Mouse (Mus musculus) forebrain, embryonic 10.5 days (tissue): ENCODE results near the gene Lekr1. TPM values are rescaled to one million over a fixed set of nuclear protein-coding genes. Genes with fewer than 3 reads are reported as not detected.
"Not testable (repeated sequence)": the region's sequence is repeated elsewhere in the genome, so short reads cannot be mapped to it uniquely, and the experiment has no call there.

Source experiments
- DNase-seq: peaks from one replicate; pipeline ENCODE4 v3.0.0-alpha.2; 2017; ENCODE audit warnings: low spot score; ENCODE audit errors: extremely low spot score
- H3K27ac ChIP-seq: fragments of 300-500 bp; sonication (generic); 2 replicates; pipeline ENCODE4 v1.5.1; 2016; ENCODE audit warnings: mild to moderate bottlenecking
- H3K27me3 ChIP-seq: fragments of 300-500 bp; sonication (generic); 2 replicates; pipeline ENCODE4 v1.6.1; 2016; ENCODE audit warnings: mild to moderate bottlenecking; ENCODE audit not compliant: poor library complexity, severe bottlenecking
- H3K36me3 ChIP-seq: fragments of 300-500 bp; sonication (generic); replicated peaks from 2 replicates; pipeline ENCODE4 v1.6.1; 2016; ENCODE audit warnings: mild to moderate bottlenecking, moderate library complexity
- H3K4me1 ChIP-seq: fragments of 300-500 bp; sonication (generic); 2 replicates; pipeline ENCODE4 v1.6.1; 2016
- H3K4me3 ChIP-seq: fragments of 300-500 bp; sonication (generic); 2 replicates; pipeline ENCODE4 v1.5.1; 2016; ENCODE audit warnings: mild to moderate bottlenecking, moderate library complexity
- H3K9me3 ChIP-seq: fragments of 300-500 bp; sonication (generic); 2 replicates; pipeline ENCODE4 v1.6.1; 2016; ENCODE audit warnings: mild to moderate bottlenecking, moderate library complexity
- WGBS: fragments of 180-500 bp; shearing (Covaris S2); methylation state at CpG from one replicate; pipeline ENCODE4 v1.1.7; 2016; 5-methylcytosine and 5-hydroxymethylcytosine counted together
- polyA plus RNA-seq: library from polyadenylated mRNA; unstranded; fragments of >200 nt; fragmentation: Nextera tagmentation; extraction: Ambion mirVana; gene quantifications from 2 replicates; pipeline ENCODE4 v1.2.1, GENCODE M21; 2016

The Lekr1 gene
- polyA plus RNA-seq, 1 experiment from 2014 or later = 4.6 TPM

- Histone ChIP-seq H3K4me3 (no peak overlapping the region), H3K36me3 (no peaks in the 10 kb centered on the region), H3K4me1 (no peaks in the 10 kb centered on the region), H3K27me3 (no peaks in the 10 kb centered on the region), H3K9me3 (no peaks in the 10 kb centered on the region), H3K27ac (no peak overlapping the region)
- no peak for DNase-seq
- 88% methylated on average over 4 of the region's 4 CpGs for WGBS
Observed at GRCm38 (mm10) chr3:65737816-65738215, 71.8 kb downstream of the Lekr1 start.

- 47% methylated on average over 4 of the region's 4 CpGs for WGBS
- H3K27ac ChIP-seq = no peak overlapping the region
- no peaks in the 10 kb centered on the region for H3K9me3 ChIP-seq
- DNase-seq = no peak
- no peaks in the 10 kb centered on the region for H3K36me3 ChIP-seq
- H3K4me3 ChIP-seq = no peak overlapping the region
- no peaks in the 10 kb centered on the region for H3K4me1 ChIP-seq
- H3K27me3 ChIP-seq = no peaks in the 10 kb centered on the region
Observed at GRCm38 (mm10) chr3:65744936-65745335, 78.9 kb downstream of the Lekr1 start.

DNA sequence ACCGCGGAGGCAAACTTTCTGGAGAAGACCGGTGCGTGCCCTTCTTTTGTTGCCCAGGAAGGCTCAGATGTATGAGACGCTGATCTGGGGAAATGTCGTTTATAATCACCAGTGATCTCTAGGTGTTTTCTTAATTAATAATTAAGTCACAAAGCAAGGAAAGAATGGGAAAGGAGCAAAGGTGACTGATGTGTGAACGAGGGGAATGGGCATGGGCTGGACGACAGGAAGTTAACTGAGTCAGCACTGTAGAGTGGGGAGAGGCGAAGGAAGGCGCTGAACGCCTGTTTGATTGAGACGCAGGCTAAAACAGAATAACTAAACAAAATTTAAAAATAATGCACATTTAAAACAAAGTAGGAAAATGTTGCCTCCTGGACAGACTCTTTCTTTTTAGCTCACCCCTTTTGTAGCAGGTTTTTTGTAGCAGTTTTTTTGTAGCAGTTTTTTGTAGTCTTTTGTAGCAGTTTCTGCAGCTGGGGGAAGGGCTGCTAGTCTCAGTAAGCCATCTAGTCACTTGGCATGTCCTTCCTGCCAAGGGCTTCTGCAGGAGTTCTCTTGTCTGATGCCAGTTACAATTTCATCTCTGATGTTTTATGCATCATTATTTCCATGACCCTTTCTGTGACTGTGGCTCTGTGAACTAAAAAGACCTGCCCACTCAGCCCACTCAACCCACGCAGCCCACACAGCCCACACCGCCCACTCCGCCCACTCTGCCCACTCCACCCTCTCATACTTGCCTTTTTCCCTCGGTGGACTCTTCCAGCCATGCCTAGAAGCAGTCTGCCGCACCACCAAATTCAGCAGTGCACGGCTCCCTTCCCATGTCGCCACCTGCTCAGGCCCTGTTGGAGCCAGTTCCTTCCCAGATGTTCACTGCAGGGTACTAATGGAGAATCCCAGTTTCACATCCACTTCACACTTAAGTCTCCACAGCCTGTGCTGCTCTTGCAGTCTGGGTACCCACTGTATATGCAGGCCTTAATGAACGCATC is 98.8 kb downstream of the Lekr1 start:
- H3K4me1 ChIP-seq = peaks cover 40% of the 10 kb centered on the region
- DNase-seq = no peak
- H3K27ac ChIP-seq = no peak overlapping the region
- no peak overlapping the region for H3K4me3 ChIP-seq
- no peaks in the 10 kb centered on the region for H3K36me3 ChIP-seq
- WGBS = 81% methylated on average over 20 of the region's 20 CpGs
- no peaks in the 10 kb centered on the region for H3K27me3 ChIP-seq
- H3K9me3 ChIP-seq = no peaks in the 10 kb centered on the region

- Histone ChIP-seq H3K27me3 (no peaks in the 10 kb centered on the region), H3K4me1 (peaks cover 40% of the 10 kb centered on the region), H3K36me3 (no peaks in the 10 kb centered on the region), H3K27ac (no peak overlapping the region), H3K9me3 (no peaks in the 10 kb centered on the region), H3K4me3 (no peak overlapping the region)
- DNase-seq = no peak
Observed at GRCm38 (mm10) chr3:65766387-65766786, 100.4 kb downstream of the Lekr1 start.

DNA sequence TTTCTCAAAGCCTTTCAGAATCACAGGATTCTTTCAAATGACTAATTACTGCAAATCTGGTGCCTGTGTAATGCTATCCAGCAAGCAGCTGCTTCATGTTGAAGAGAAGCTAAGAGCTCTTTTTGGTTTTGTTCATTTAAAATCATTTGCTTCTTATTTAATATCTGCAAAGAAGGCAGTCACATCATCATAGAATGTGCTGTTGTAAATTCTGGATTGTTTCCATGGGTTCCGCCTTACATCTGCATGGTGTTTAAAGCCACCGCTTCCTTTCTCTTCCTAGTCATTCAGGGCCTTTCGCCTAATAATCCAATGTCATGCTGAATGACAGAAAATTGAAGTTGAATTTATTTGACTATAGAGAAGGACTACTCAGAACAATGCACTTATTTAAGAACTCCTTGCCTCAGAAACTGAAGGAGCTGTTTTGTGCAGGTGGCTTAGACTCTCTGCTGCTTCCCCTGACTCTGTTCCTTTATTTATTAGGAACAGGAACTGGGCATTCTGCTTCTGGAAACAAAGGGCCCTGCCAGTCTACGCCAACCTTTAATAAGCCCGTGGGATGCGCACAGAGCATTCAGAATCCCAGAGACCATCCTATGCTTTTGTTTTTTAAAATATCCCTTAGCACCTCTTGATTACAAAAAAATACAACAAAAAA is 101.3 kb downstream of the Lekr1 start:
- H3K4me3 ChIP-seq = no peak overlapping the region
- H3K4me1 ChIP-seq = peaks cover 40% of the 10 kb centered on the region
- no peaks in the 10 kb centered on the region for H3K36me3 ChIP-seq
- H3K27ac ChIP-seq = peak overlapping the region; percentile 32
- 40% methylated on average over 6 of the region's 6 CpGs for WGBS
- no peaks in the 10 kb centered on the region for H3K27me3 ChIP-seq
- H3K9me3 ChIP-seq = no peaks in the 10 kb centered on the region
- DNase-seq = no peak

- H3K4me1 ChIP-seq = peaks cover 35% of the 10 kb centered on the region
- 93% methylated on average over 7 of the region's 7 CpGs for WGBS
- not testable (repeated sequence) for DNase-seq, H3K27ac ChIP-seq, H3K27me3 ChIP-seq, H3K36me3 ChIP-seq, H3K9me3 ChIP-seq, H3K4me3 ChIP-seq
Observed at GRCm38 (mm10) chr3:65769666-65770065, 103.6 kb downstream of the Lekr1 start.

- no peaks in the 10 kb centered on the region for H3K9me3 ChIP-seq
- H3K36me3 ChIP-seq = no peaks in the 10 kb centered on the region
- DNase-seq = no peak
- no peaks in the 10 kb centered on the region for H3K27me3 ChIP-seq
- H3K4me1 ChIP-seq = 0 out of 2 replicates have a peak, but pooled peaks cover 4% of the 10 kb centered on the region
- 88% methylated on average over 1 of the region's 1 CpGs for WGBS
- H3K27ac ChIP-seq = no peak overlapping the region
- H3K4me3 ChIP-seq = no peak overlapping the region
Observed at GRCm38 (mm10) chr3:65773910-65774309, 107.9 kb downstream of the Lekr1 start.

DNA sequence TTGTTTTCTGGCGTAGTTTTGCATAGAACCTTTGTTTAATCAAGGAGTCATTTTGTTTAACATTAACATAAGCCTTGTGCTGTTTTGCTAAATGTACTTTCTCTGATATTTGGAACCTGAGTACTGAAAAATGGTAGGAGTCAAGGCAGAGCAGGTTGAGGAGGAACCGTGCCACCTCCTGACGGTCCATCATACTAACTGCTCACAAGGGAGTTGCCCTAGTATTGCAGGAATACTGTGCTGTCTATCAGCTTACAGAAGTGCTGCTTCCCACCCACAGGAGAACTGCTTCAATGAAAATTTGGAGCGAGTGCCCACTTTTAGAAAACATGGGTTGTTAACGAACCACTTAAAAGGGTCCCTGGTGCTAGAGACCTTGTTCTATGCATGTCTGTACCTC is 109.1 kb downstream of the Lekr1 start:
- Histone ChIP-seq H3K27me3 (no peaks in the 10 kb centered on the region), H3K36me3 (no peaks in the 10 kb centered on the region), H3K4me1 (0 out of 2 replicates have a peak, but pooled peaks cover 4% of the 10 kb centered on the region), H3K27ac (no peak overlapping the region), H3K9me3 (no peaks in the 10 kb centered on the region), H3K4me3 (no peak overlapping the region)
- WGBS = 79% methylated on average over 5 of the region's 5 CpGs
- no peak for DNase-seq

DNA sequence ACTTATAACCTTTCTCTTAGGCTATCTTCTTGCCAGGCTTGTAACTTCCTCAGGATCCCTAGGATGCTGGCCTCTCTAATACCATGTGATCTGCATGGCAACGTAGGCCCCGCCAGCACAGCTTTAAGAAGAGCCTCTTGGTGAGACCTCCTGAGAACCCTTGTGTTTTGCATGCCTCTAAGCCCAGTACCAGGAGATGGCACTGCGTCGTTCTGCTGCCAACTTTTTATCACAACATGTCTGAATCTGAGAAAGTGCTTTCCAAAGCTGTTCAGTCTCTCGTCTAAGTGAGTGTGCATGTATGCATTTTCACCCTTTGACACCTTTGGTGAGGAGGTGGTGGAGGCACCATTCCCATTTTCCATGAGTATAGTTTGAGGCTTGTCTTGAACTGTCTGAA is 116.2 kb downstream of the Lekr1 start:
- Histone ChIP-seq H3K27ac (no peak overlapping the region), H3K4me1 (no peaks in the 10 kb centered on the region), H3K9me3 (no peaks in the 10 kb centered on the region), H3K27me3 (no peaks in the 10 kb centered on the region), H3K36me3 (no peaks in the 10 kb centered on the region), H3K4me3 (no peak overlapping the region)
- no peak for DNase-seq
- WGBS = 78% methylated on average over 5 of the region's 5 CpGs

DNA sequence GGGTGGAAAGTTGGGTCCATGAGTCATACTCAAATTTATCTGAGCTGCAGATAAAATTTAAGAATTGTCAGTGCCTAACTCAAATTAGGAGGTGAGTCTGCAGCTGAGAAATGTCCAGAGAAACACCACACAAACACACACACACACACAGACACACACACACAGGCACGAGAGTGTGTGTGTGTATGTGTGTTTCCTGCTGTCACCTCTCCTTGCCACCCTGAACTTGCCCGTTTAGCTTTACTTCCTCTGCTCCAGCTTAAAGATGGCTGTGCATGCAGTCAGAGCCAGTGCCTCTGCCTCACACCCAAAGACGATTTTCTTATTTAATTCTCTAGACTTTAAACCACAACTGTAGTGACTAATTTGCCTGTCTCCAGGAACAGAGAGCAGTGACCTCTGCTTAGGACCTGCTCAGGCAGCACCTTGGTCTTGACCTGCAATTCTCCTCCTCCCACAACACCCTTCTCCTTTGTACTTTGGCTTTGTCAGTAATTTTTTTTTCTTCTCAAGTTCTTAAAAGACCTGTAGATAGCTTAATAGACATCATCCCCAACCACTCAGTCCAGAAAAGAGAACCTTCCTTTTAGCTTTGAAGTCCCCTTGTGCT is 124.2 kb downstream of the Lekr1 start:
- no peak overlapping the region for H3K4me3 ChIP-seq
- 65% methylated on average over 3 of the region's 3 CpGs for WGBS
- no peaks in the 10 kb centered on the region for H3K27me3 ChIP-seq
- H3K4me1 ChIP-seq = no peaks in the 10 kb centered on the region
- no peak for DNase-seq
- no peak overlapping the region for H3K27ac ChIP-seq
- no peaks in the 10 kb centered on the region for H3K9me3 ChIP-seq
- H3K36me3 ChIP-seq = no peaks in the 10 kb centered on the region

DNA sequence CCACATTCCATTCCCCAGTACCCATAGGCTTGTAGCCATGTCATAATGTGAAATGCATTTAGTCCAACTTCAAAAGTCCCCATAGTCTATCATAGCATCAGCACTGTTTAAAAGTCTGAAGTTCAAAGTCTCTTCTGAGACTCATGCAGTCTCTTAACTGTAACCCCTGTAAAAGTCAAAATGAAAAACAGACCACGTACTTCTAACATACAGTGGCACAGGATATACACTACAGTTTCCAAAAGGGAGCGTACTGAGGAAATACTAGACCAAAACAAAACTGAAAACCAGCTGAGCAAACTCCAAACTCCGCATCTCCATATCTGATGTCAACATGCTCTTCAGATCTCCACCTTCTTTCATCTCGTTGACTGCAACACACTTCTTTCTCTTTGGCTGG is 127.5 kb downstream of the Lekr1 start:
- WGBS = 88% methylated on average over 4 of the region's 4 CpGs

GRCm38 (mm10) chr3:65794711-65795110 is 128.7 kb downstream of the Lekr1 start:
- Histone ChIP-seq H3K27ac (no peak overlapping the region), H3K4me3 (no peak overlapping the region), H3K9me3 (no peaks in the 10 kb centered on the region), H3K27me3 (no peaks in the 10 kb centered on the region), H3K36me3 (no peaks in the 10 kb centered on the region), H3K4me1 (no peaks in the 10 kb centered on the region)
- 83% methylated on average over 2 of the region's 2 CpGs for WGBS
- DNase-seq = no peak

More for the DNA sequence above, 127.5 kb downstream of the Lekr1 start:
- H3K27me3 ChIP-seq = no peaks in the 10 kb centered on the region
- H3K9me3 ChIP-seq = no peaks in the 10 kb centered on the region
- no peak for DNase-seq
- no peaks in the 10 kb centered on the region for H3K36me3 ChIP-seq
- no peak overlapping the region for H3K27ac ChIP-seq
- no peak overlapping the region for H3K4me3 ChIP-seq
- no peaks in the 10 kb centered on the region for H3K4me1 ChIP-seq
